Mouse (Mus musculus) kidney, embryonic 15.5 days (tissue): ENCODE measurements around the gene Umad1. TPM values are rescaled to one million over a fixed set of nuclear protein-coding genes. Genes with fewer than 3 reads are reported as not detected.

Experiments
- ATAC-seq: fragments of 200-750 bp; cut with Nextera tagmentation; replicated peaks from 2 replicates; pipeline ENCODE4 v1.8.0; 2017; ENCODE audit warnings: moderate TSS enrichment; ENCODE audit not compliant: low FRiP score
- H3K27ac ChIP-seq: fragments of 300-500 bp; sonication (generic); 2 replicates; pipeline ENCODE4 v1.5.1; 2015; ENCODE audit warnings: mild to moderate bottlenecking, inconsistent platforms
- H3K27me3 ChIP-seq: fragments of 300-500 bp; sonication (generic); 2 replicates; pipeline ENCODE4 v1.6.1; 2015; ENCODE audit warnings: inconsistent platforms
- H3K36me3 ChIP-seq: fragments of 300-500 bp; sonication (generic); 2 replicates; pipeline ENCODE4 v1.6.1; 2015; ENCODE audit warnings: inconsistent platforms
- H3K4me1 ChIP-seq: fragments of 300-500 bp; sonication (generic); 2 replicates; pipeline ENCODE4 v1.6.1; 2015; ENCODE audit warnings: inconsistent platforms
- H3K4me2 ChIP-seq: fragments of 300-500 bp; sonication (generic); 2 replicates; pipeline ENCODE4 v1.6.1; 2015; ENCODE audit warnings: moderate library complexity, mild to moderate bottlenecking, inconsistent platforms
- H3K4me3 ChIP-seq: fragments of 300-500 bp; sonication (generic); replicated peaks from 2 replicates; pipeline ENCODE4 v1.5.1; 2015; ENCODE audit warnings: mild to moderate bottlenecking, inconsistent platforms
- H3K9ac ChIP-seq: fragments of 300-500 bp; sonication (generic); 2 replicates; pipeline ENCODE4 v1.6.1; 2015; ENCODE audit warnings: mild to moderate bottlenecking, inconsistent platforms
- H3K9me3 ChIP-seq: fragments of 300-500 bp; sonication (generic); replicated peaks from 2 replicates; pipeline ENCODE4 v1.6.1; 2016; ENCODE audit warnings: inconsistent platforms
- WGBS: fragments of 180-500 bp; shearing (Covaris S2); methylation state at CpG from one replicate; pipeline ENCODE4 v1.1.7; 2015; ENCODE audit warnings: mixed read lengths; 5-methylcytosine and 5-hydroxymethylcytosine counted together
- polyA plus RNA-seq: library from polyadenylated mRNA; unstranded; fragments of >200 nt; fragmentation: Nextera tagmentation; extraction: Ambion mirVana; gene quantifications from 2 replicates; pipeline ENCODE4 v1.2.1, GENCODE M21; 2015

Gene Umad1
- polyA plus RNA-seq, 1 experiment from 2014 or later, result 24.4 TPM

- Histone ChIP-seq H3K4me2 (no peak overlapping the region), H3K9me3 (no peaks in the 10 kb centered on the region), H3K36me3 (no peaks in the 10 kb centered on the region), H3K4me3 (no peak overlapping the region), H3K27ac (no peak overlapping the region), H3K9ac (no peak overlapping the region), H3K4me1 (no peaks in the 10 kb centered on the region), H3K27me3 (no peaks in the 10 kb centered on the region)
- ATAC-seq, result no peak
- 90% methylated on average over 4 of the region's 4 CpGs for WGBS
These were observed 150.8 kb downstream of the Umad1 start for GRCm38 (mm10) chr6:8409865-8410264.

- Histone ChIP-seq H3K27me3 (no peaks in the 10 kb centered on the region), H3K4me2 (no peak overlapping the region), H3K36me3 (no peaks in the 10 kb centered on the region), H3K4me1 (no peaks in the 10 kb centered on the region), H3K4me3 (no peak overlapping the region), H3K27ac (no peak overlapping the region), H3K9me3 (no peaks in the 10 kb centered on the region), H3K9ac (no peak overlapping the region)
- 67% methylated on average over 10 of the region's 10 CpGs for WGBS
- no peak for ATAC-seq
These were observed 153.9 kb downstream of the Umad1 start for GRCm38 (mm10) chr6:8412845-8413598.

- H3K27ac ChIP-seq, result 0 out of 2 replicates have a peak overlapping the region, but pooled peaks have one; percentile 48
- no peaks in the 10 kb centered on the region for H3K36me3 ChIP-seq
- no peak overlapping the region for H3K9ac ChIP-seq
- peak overlapping the region; percentile 23; the same call in 1 of the 2 replicates for H3K4me2 ChIP-seq
- no peak overlapping the region for H3K4me3 ChIP-seq
- 57% methylated on average over 9 of the region's 9 CpGs for WGBS
- no peaks in the 10 kb centered on the region for H3K9me3 ChIP-seq
- no peaks in the 10 kb centered on the region for H3K27me3 ChIP-seq
- no peak for ATAC-seq
- H3K4me1 ChIP-seq, result peaks cover 1% of the 10 kb centered on the region; the same call in 1 of the 2 replicates
These were observed 154.9 kb downstream of the Umad1 start for GRCm38 (mm10) chr6:8414020-8414419.

- 89% methylated on average over 5 of the region's 5 CpGs for WGBS
- Histone ChIP-seq H3K9me3 (no peaks in the 10 kb centered on the region), H3K36me3 (no peaks in the 10 kb centered on the region), H3K9ac (no peak overlapping the region), H3K27ac (no peak overlapping the region), H3K27me3 (no peaks in the 10 kb centered on the region), H3K4me3 (no peak overlapping the region), H3K4me2 (no peak overlapping the region), H3K4me1 (peaks cover 19% of the 10 kb centered on the region)
- ATAC-seq, result no peak
These were observed 156.7 kb downstream of the Umad1 start for GRCm38 (mm10) chr6:8415823-8416222.

GRCm38 (mm10) chr6:8416802-8417569, 157.9 kb downstream of the Umad1 start:
- 43% methylated on average over 8 of the region's 8 CpGs for WGBS
- ATAC-seq, result peak; percentile 43

GRCm38 (mm10) chr6:8419485-8420186, 160.5 kb downstream of the Umad1 start:
- H3K9ac ChIP-seq, result no peak overlapping the region
- 26% methylated on average over 4 of the region's 4 CpGs for WGBS
- H3K4me3 ChIP-seq, result no peak overlapping the region
- H3K27me3 ChIP-seq, result no peaks in the 10 kb centered on the region
- peak overlapping the region; percentile 25; the same call in 1 of the 2 replicates for H3K27ac ChIP-seq
- no peaks in the 10 kb centered on the region for H3K36me3 ChIP-seq
- H3K4me2 ChIP-seq, result no peak overlapping the region
- no peaks in the 10 kb centered on the region for H3K9me3 ChIP-seq
- peaks cover 25% of the 10 kb centered on the region for H3K4me1 ChIP-seq
- ATAC-seq, result peak; percentile 67

More at GRCm38 (mm10) chr6:8416802-8417569, 157.9 kb downstream of the Umad1 start:
- Histone ChIP-seq H3K9ac (no peak overlapping the region), H3K4me1 (peaks cover 25% of the 10 kb centered on the region), H3K4me2 (no peak overlapping the region), H3K4me3 (no peak overlapping the region), H3K36me3 (no peaks in the 10 kb centered on the region), H3K9me3 (no peaks in the 10 kb centered on the region), H3K27me3 (no peaks in the 10 kb centered on the region), H3K27ac (no peak overlapping the region)

GRCm38 (mm10) chr6:8420187-8420503, 161.1 kb downstream of the Umad1 start:
- Histone ChIP-seq H3K4me3 (no peak overlapping the region), H3K27ac (peak overlapping the region; percentile 25; the same call in 1 of the 2 replicates), H3K36me3 (no peaks in the 10 kb centered on the region), H3K27me3 (no peaks in the 10 kb centered on the region), H3K9ac (no peak overlapping the region), H3K4me2 (no peak overlapping the region), H3K9me3 (no peaks in the 10 kb centered on the region), H3K4me1 (peaks cover 25% of the 10 kb centered on the region)
- 88% methylated on average over 1 of the region's 1 CpGs for WGBS
- ATAC-seq, result no peak

GRCm38 (mm10) chr6:8421421-8421820, 162.3 kb downstream of the Umad1 start:
- H3K4me2 ChIP-seq, result no peak overlapping the region
- no peak overlapping the region for H3K9ac ChIP-seq
- no peaks in the 10 kb centered on the region for H3K9me3 ChIP-seq
- no peak overlapping the region for H3K4me3 ChIP-seq
- H3K27ac ChIP-seq, result no peak overlapping the region
- H3K27me3 ChIP-seq, result no peaks in the 10 kb centered on the region
- 46% methylated on average over 5 of the region's 5 CpGs for WGBS
- peaks cover 25% of the 10 kb centered on the region for H3K4me1 ChIP-seq
- no peaks in the 10 kb centered on the region for H3K36me3 ChIP-seq
- no peak for ATAC-seq

- H3K4me1 ChIP-seq, result peaks cover 25% of the 10 kb centered on the region
- no peak overlapping the region for H3K4me3 ChIP-seq
- H3K9ac ChIP-seq, result no peak overlapping the region
- H3K36me3 ChIP-seq, result no peaks in the 10 kb centered on the region
- H3K9me3 ChIP-seq, result no peaks in the 10 kb centered on the region
- no peaks in the 10 kb centered on the region for H3K27me3 ChIP-seq
- WGBS, result 75% methylated on average over 10 of the region's 10 CpGs
- no peak for ATAC-seq
- H3K27ac ChIP-seq, result no peak overlapping the region
- no peak overlapping the region for H3K4me2 ChIP-seq
These were observed 163.0 kb downstream of the Umad1 start for GRCm38 (mm10) chr6:8421959-8422581.

GRCm38 (mm10) chr6:8423142-8423541, 164.1 kb downstream of the Umad1 start:
- H3K4me2 ChIP-seq, result no peak overlapping the region
- no peak overlapping the region for H3K27ac ChIP-seq
- no peak for ATAC-seq
- no peaks in the 10 kb centered on the region for H3K27me3 ChIP-seq
- no peak overlapping the region for H3K4me3 ChIP-seq
- H3K9me3 ChIP-seq, result no peaks in the 10 kb centered on the region
- no peak overlapping the region for H3K9ac ChIP-seq
- H3K36me3 ChIP-seq, result no peaks in the 10 kb centered on the region
- H3K4me1 ChIP-seq, result peaks cover 25% of the 10 kb centered on the region
- WGBS, result 92% methylated on average over 2 of the region's 2 CpGs

GRCm38 (mm10) chr6:8427692-8428091, 168.6 kb downstream of the Umad1 start:
- H3K4me2 ChIP-seq, result no peak overlapping the region
- no peaks in the 10 kb centered on the region for H3K9me3 ChIP-seq
- no peak overlapping the region for H3K9ac ChIP-seq
- H3K4me1 ChIP-seq, result no peaks in the 10 kb centered on the region
- H3K36me3 ChIP-seq, result no peaks in the 10 kb centered on the region
- ATAC-seq, result no peak
- no peak overlapping the region for H3K4me3 ChIP-seq
- WGBS, result 72% methylated on average over 5 of the region's 5 CpGs
- H3K27me3 ChIP-seq, result no peaks in the 10 kb centered on the region
- no peak overlapping the region for H3K27ac ChIP-seq
